Comparison of ENCODE assay signal across 8 mouse cellular contexts in the genomic region with DNA sequence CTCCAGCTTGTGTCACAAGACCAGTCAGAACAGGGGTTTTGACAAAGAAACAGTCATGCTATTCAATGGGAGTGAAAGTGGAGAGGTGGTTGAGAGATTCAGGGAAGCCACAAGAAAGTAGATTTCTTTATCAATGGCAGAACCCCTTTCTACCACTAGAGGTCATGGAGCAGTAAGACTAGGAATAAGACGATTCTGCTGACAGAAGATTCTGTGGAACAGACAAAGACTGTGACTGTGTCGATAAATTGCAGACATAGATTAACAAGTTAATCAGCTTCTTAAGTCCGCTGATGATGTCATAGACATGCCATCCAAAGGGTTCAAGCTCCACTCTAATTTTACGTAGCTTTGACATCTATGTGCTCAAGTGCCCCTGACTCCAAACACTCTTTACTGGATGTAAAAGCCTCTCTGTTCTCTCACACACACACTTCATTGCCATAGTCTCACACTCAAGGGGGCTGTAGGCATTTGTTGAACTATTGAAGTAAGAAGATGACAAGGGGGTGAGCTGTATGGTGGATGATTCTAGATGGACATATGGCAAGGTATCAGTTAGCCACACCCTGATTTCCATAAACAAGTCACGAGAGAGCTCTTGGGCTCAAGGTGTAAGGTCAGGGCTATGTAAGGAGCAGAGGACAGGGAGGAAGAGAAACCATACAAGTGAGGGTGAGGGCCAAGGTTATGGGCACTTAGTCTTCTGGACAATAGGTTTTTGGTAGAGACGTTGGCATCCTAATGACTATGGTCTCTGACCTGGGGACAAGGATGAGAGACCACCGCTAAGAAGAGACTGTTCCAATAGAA.
DNase-seq lines count a peak whose midpoint lies in the region; ATAC-seq lines count a peak whose summit lies in the region.

No protein-coding gene starts in this region.

- no peak for DNase-seq in kidney, adult 11 months
- peak; percentile 81 for DNase-seq in CD4-positive, CD25-positive, alpha-beta regulatory T cell, adult 2 months (ENCODE audit: low read depth, low spot score)
- peak; percentile 80 for DNase-seq in lung, postnatal 36 days
- no peak for DNase-seq in gastrocnemius, postnatal 36 days

- WGBS in kidney, embryonic 15.5 days = 52% methylated on average over 7 of the region's 7 CpGs

- peak; percentile 59; the same call in 1 of the 2 replicates for ATAC-seq in kidney, embryonic 15.5 days (replicated peaks; ENCODE audit: low FRiP score)
- peak; percentile 88 for ATAC-seq in activated CD4-positive, CD25-positive, alpha-beta regulatory T cell, adult 4 months
- ATAC-seq in granulocyte monocyte progenitor cell, adult 5-6 weeks (replicated peaks; ENCODE audit: poor library complexity, severe bottlenecking) = peak; percentile 60
- no peak for ATAC-seq in erythroid progenitor cell, adult 5-6 weeks (replicated peaks; ENCODE audit: low FRiP score, poor library complexity, severe bottlenecking)

- H3K4me3 ChIP-seq in kidney, embryonic 15.5 days (replicated peaks) = no peak overlapping the region

- intact Hi-C loops in gastrocnemius, postnatal 36 days (cut with DNase I) = loop anchor here (1.0 to 5.0 kb wide), 4 partner anchors 118 to 438 kb away; no protein-coding TSS in a partner anchor

- no peak overlapping the region for H3K27ac ChIP-seq in kidney, embryonic 15.5 days

- no peaks in the 10 kb centered on the region for H3K36me3 ChIP-seq in kidney, embryonic 15.5 days

- no peaks in the 10 kb centered on the region for H3K9me3 ChIP-seq in kidney, embryonic 15.5 days (replicated peaks)

- no peak overlapping the region for H3K9ac ChIP-seq in kidney, embryonic 15.5 days

- no peaks in the 10 kb centered on the region for H3K27me3 ChIP-seq in kidney, embryonic 15.5 days

- H3K4me2 ChIP-seq in kidney, embryonic 15.5 days = no peak overlapping the region

- peaks cover 13% of the 10 kb centered on the region for H3K4me1 ChIP-seq in kidney, embryonic 15.5 days

Comparison
In these comparisons a context has a peak if more than half of its experiments do, and no peak if none do; other contexts are left out.
1. DNase-seq: peak in CD4-positive, CD25-positive, alpha-beta regulatory T cell, adult 2 months (single experiment) and lung, postnatal 36 days (single experiment); none in kidney, adult 11 months (single experiment) and gastrocnemius, postnatal 36 days (0 of 2).